Mouse (Mus musculus): ENCODE measurements around the gene Gdf2. TPM values are rescaled to one million over a fixed set of nuclear protein-coding genes. Genes with fewer than 3 reads are reported as not detected.

Gene Gdf2
- polyA plus RNA-seq, 1 experiment, result not detected

- TF ChIP-seq POLR2A (IDR thresholded peaks at IDR 0.05; ENCODE audit: borderline replicate concordance, control insufficient read depth, low read depth, low read length) (no peak), CTCF (IDR thresholded peaks at IDR 0.05; ENCODE audit: control insufficient read depth, insufficient read depth, low read length) (no peak)
- WGBS, result 72% methylated on average over 7 of the region's 7 CpGs
- Histone ChIP-seq H3K4me1 (ENCODE audit: control insufficient read depth, insufficient read depth, low read length) (no peaks in the 10 kb centered on the region), H3K27ac (ENCODE audit: control insufficient read depth, insufficient read depth, low read depth, low read length, poor library complexity) (no peak overlapping the region), H3K4me3 (replicated peaks; ENCODE audit: control insufficient read depth, low read depth, low read length) (no peak overlapping the region)
These were observed 24.8 kb downstream of the Gdf2 start for GRCm38 (mm10) chr14:33965675-33966074.

DNA sequence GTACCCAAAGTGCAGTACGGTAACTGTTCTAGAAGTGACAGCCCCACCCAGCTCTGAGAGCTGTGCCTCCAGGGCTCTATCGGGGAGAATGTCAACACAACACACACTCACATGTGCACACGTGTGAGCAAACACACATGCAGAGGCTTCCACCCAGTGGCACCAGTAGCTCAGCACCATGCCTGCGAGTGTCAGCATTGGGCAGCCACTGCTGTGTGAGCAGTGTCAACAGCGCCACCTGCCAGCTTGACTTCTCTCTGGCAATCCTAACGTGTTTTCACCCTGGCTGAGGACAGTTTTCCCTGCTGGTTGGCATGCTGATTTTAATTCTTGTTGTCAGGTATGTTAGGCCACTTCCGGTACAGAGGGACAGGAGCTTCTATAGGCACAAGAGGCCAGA lies 31.8 kb downstream of the Gdf2 start:
- TF ChIP-seq POLR2A (IDR thresholded peaks at IDR 0.05; ENCODE audit: borderline replicate concordance, control insufficient read depth, low read depth, low read length), result no peak
- no peak for TF ChIP-seq CTCF (IDR thresholded peaks at IDR 0.05; ENCODE audit: control insufficient read depth, insufficient read depth, low read length)
- Histone ChIP-seq H3K4me3 (replicated peaks; ENCODE audit: control insufficient read depth, low read depth, low read length) (no peak overlapping the region), H3K27ac (ENCODE audit: control insufficient read depth, insufficient read depth, low read depth, low read length, poor library complexity) (no peak overlapping the region), H3K4me1 (ENCODE audit: control insufficient read depth, insufficient read depth, low read length) (no peaks in the 10 kb centered on the region)
- 52% methylated on average over 7 of the region's 7 CpGs for WGBS

DNA sequence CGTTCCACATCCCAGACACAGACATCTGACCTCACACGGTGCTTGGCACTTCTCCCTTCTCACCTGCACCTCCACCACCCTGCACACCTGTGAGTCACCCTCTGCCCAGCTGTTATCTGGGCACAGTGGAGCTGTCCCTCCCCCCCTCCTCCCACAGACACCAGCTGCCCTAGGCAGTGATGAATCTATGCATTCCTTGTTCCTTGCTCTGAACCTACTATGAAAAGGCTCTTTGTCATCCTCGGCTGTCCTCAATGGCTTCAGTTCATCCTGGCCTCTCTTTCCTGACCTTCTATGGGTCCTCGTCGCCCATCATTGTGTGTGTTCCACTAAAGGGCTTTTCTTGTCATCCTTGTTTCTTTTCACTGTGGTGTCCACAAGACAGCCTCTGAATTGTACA lies 33.9 kb downstream of the Gdf2 start:
- Histone ChIP-seq H3K27ac (ENCODE audit: control insufficient read depth, insufficient read depth, low read depth, low read length, poor library complexity) (no peak overlapping the region), H3K4me3 (replicated peaks; ENCODE audit: control insufficient read depth, low read depth, low read length) (no peak overlapping the region), H3K4me1 (ENCODE audit: control insufficient read depth, insufficient read depth, low read length) (no peaks in the 10 kb centered on the region)
- WGBS, result 67% methylated on average over 5 of the region's 5 CpGs
- TF ChIP-seq POLR2A (IDR thresholded peaks at IDR 0.05; ENCODE audit: borderline replicate concordance, control insufficient read depth, low read depth, low read length), result no peak

DNA sequence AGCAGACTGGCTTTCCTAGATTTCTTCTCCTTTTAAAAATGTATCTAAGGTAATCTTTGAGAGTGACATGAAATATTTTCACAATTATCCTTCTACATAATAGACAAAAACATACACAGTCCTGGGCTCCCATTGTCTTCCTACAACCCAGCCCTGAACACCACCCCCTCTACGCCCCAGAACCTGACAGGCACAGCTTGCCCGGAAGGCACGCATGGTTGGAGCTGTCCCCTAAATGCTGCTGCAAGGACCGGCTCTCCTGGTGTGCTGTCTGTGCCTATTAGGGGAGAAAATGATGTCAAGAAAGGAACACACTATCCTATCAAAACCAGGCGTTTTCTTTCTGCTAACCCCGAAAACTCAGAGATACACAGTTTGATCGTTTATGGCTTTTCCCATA lies 36.9 kb downstream of the Gdf2 start:
- Histone ChIP-seq H3K4me1 (ENCODE audit: control insufficient read depth, insufficient read depth, low read length) (no peaks in the 10 kb centered on the region), H3K27ac (ENCODE audit: control insufficient read depth, insufficient read depth, low read depth, low read length, poor library complexity) (no peak overlapping the region), H3K4me3 (replicated peaks; ENCODE audit: control insufficient read depth, low read depth, low read length) (no peak overlapping the region)
- 48% methylated on average over 7 of the region's 7 CpGs for WGBS
- TF ChIP-seq POLR2A (IDR thresholded peaks at IDR 0.05; ENCODE audit: borderline replicate concordance, control insufficient read depth, low read depth, low read length), result no peak
- TF ChIP-seq CTCF (IDR thresholded peaks at IDR 0.05; ENCODE audit: control insufficient read depth, insufficient read depth, low read length), result no peak

DNA sequence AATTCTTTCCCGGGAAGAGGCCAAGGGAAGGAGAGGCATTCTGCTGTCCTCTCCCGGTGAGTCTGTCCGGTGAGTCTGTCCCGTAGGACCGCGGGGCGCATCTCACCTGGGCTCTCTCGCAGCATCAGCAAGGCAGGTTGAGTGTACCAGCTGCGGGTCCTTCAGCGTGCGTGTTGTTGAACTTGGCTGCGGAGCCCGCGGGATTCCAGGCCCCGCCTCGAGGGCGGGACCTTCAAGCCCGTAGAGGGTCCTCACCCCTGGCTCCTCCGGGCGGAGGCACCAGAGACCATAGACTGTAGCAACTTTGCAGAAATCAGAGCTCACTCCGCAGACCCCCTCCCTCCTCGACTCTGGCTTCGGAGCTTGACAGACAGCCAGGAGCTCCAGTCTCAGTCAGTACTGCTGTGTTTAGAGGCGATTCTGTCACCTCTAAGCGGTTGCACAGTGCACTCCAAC lies 37.8 kb downstream of the Gdf2 start, which contains the start of gene Zfp488:
Gene Zfp488, minus strand, starts transcription at position 161 of the 456 bp plus-strand sequence.
- 7% methylated on average over 25 of the region's 25 CpGs for WGBS
- Histone ChIP-seq H3K4me3 (replicated peaks; ENCODE audit: control insufficient read depth, low read depth, low read length) (no peak within 1 kb of the TSS), H3K4me1 (ENCODE audit: control insufficient read depth, insufficient read depth, low read length) (no peaks in the 10 kb centered on the region), H3K27ac (ENCODE audit: control insufficient read depth, insufficient read depth, low read depth, low read length, poor library complexity) (no peak within 1 kb of the TSS)
- no peak for TF ChIP-seq POLR2A (IDR thresholded peaks at IDR 0.05; ENCODE audit: borderline replicate concordance, control insufficient read depth, low read depth, low read length)
- no peak for TF ChIP-seq CTCF (IDR thresholded peaks at IDR 0.05; ENCODE audit: control insufficient read depth, insufficient read depth, low read length)

DNA sequence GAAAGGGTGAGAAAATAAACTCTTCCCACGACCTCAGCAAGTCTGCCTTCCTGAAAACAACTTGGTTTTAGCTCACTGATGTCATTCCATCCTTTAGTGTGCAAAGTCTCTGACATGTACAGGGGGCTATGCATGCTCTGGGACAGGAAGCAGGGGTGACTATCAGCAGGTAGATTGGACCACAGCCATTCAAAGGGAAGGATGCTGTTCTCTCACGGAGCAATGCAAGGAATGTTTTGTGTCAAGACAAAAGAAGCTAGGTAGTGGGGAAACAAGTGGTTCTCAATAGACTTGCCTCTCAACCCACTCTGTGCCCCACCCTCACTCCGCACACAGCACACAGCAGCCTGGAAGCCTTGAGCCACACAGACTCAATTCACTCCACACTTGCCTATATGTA lies 48.4 kb downstream of the Gdf2 start:
- WGBS, result 48% methylated on average over 3 of the region's 3 CpGs
- no peak for TF ChIP-seq CTCF (IDR thresholded peaks at IDR 0.05; ENCODE audit: control insufficient read depth, insufficient read depth, low read length)
- TF ChIP-seq POLR2A (IDR thresholded peaks at IDR 0.05; ENCODE audit: borderline replicate concordance, control insufficient read depth, low read depth, low read length), result no peak

DNA sequence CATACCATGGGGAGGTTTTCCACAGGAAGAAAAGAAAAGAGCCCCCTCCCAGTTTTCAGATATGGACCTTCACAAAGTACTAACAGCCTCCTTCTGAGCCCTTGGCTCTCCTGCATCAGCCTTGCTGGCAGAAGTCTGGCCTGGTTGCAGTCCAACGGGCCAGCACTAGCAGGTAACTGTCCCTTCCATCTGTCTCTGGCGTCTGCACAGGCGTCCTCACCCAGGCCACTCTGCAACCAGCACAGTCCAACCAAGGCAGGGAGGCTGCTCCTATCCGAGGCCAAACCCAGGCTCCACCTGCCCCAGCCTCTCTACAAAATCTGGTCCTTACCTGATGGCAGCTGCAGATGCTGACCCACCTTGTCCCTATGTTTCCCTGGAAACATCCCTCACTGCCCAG lies 51.1 kb downstream of the Gdf2 start:
- 63% methylated on average over 4 of the region's 4 CpGs for WGBS
- Histone ChIP-seq H3K27ac (ENCODE audit: control insufficient read depth, insufficient read depth, low read depth, low read length, poor library complexity) (no peak overlapping the region), H3K4me1 (ENCODE audit: control insufficient read depth, insufficient read depth, low read length) (no peaks in the 10 kb centered on the region), H3K4me3 (replicated peaks; ENCODE audit: control insufficient read depth, low read depth, low read length) (no peak overlapping the region)
- TF ChIP-seq CTCF (IDR thresholded peaks at IDR 0.05; ENCODE audit: control insufficient read depth, insufficient read depth, low read length) (no peak), POLR2A (IDR thresholded peaks at IDR 0.05; ENCODE audit: borderline replicate concordance, control insufficient read depth, low read depth, low read length) (no peak)

More for the DNA sequence above, 48.4 kb downstream of the Gdf2 start:
- no peak overlapping the region for H3K27ac ChIP-seq (ENCODE audit: control insufficient read depth, insufficient read depth, low read depth, low read length, poor library complexity)
- H3K4me1 ChIP-seq (ENCODE audit: control insufficient read depth, insufficient read depth, low read length), result no peaks in the 10 kb centered on the region
- no peak overlapping the region for H3K4me3 ChIP-seq (replicated peaks; ENCODE audit: control insufficient read depth, low read depth, low read length)

DNA sequence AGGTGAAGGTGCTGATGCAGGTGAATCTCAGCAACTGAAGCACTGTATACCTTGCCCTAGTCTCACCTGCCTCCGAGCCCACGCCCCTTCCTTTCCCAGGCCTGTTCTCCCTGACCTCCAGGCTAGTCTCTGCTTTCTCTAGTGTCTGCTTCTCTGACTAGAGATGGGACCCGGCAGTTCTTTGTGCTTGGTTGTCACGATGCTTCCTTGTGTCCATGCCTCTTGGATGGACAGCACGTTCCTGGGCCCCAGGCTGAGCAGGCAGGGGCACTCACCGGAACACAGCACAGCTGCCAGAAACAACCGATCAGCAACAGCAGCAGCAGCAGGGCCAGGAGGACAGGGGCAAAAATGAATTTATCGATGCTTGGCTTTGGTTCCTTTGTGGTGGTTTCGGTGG lies 52.2 kb downstream of the Gdf2 start:
- no peak overlapping the region for H3K27ac ChIP-seq (ENCODE audit: control insufficient read depth, insufficient read depth, low read depth, low read length, poor library complexity)
- H3K4me3 ChIP-seq (replicated peaks; ENCODE audit: control insufficient read depth, low read depth, low read length), result no peak overlapping the region
- no peaks in the 10 kb centered on the region for H3K4me1 ChIP-seq (ENCODE audit: control insufficient read depth, insufficient read depth, low read length)
- no peak for TF ChIP-seq CTCF (IDR thresholded peaks at IDR 0.05; ENCODE audit: control insufficient read depth, insufficient read depth, low read length)
- no peak for TF ChIP-seq POLR2A (IDR thresholded peaks at IDR 0.05; ENCODE audit: borderline replicate concordance, control insufficient read depth, low read depth, low read length)
- 86% methylated on average over 9 of the region's 9 CpGs for WGBS
